ENCODE assay signal across 28 mouse cellular contexts in genomic region chr3:129641621-129642020, GRCm38 (mm10).
DNase-seq lines count a peak whose midpoint lies in the region; ATAC-seq and TF ChIP-seq lines count a peak whose summit lies in the region.
"Had no signal": no experiment of that assay in that cellular context is flagged by ENCODE, and none has a peak within 500 bp of the region (broad histone marks: within the 10 kb centered on the region; RNA-seq: fewer than 3 reads in every experiment).

No protein-coding gene starts in this region.

- 82% methylated on average over 7 of the region's 7 CpGs for WGBS in limb, embryonic 15.5 days

- peak overlapping the region; percentile 68; the same call in 1 of the 2 replicates for H3K27ac ChIP-seq in layer of hippocampus, adult 2 months
- H3K27ac ChIP-seq in cortical plate, adult 2 months (ENCODE audit: insufficient read depth, low read length): 0 out of 2 replicates have a peak overlapping the region, but pooled peaks have one; percentile 79
- H3K27ac ChIP-seq in limb, embryonic 15.5 days: peak overlapping the region; percentile 54; the same call in 1 of the 2 replicates
- H3K27ac ChIP-seq: forebrain, embryonic 10.5 days; forebrain, embryonic 15.5 days; heart, embryonic 13.5 days; liver, embryonic 15.5 days; neural tube, embryonic 12.5 days; stomach, postnatal 0 days had no signal

- DNase-seq in layer of hippocampus, adult 2 months (ENCODE audit: low spot score in 2 of 2): no peak
- DNase-seq in layer of hippocampus, adult 9-11 months: no peak
- peak; percentile 62 for DNase-seq in right cerebral cortex, adult 18-20 months
- no peak for DNase-seq in right cerebral cortex, postnatal 4 days
- DNase-seq: adrenal gland, postnatal 10 days; B cell, adult 2 months; cerebellum, adult 9-10 months; heart, postnatal 10 days; kidney, adult 9 months; kidney, postnatal 10 days; lung, embryonic 14.5 days; lung, postnatal 14 days; thymus, adult 18-20 months; thymus, postnatal 25 days had no signal

- no peak for ATAC-seq in limb, embryonic 15.5 days (ENCODE audit: insufficient number of reproducible peaks, low FRiP score, low TSS enrichment, low read depth)
- no peak for ATAC-seq in megakaryocyte-erythroid progenitor cell, adult 5-6 weeks (replicated peaks; ENCODE audit: low FRiP score, low TSS enrichment, poor library complexity, severe bottlenecking)
- ATAC-seq: forebrain, embryonic 15.5 days; intestine, postnatal 0 days had no signal

- peaks cover 16% of the 10 kb centered on the region for H3K4me1 ChIP-seq in cortical plate, adult 2 months (ENCODE audit: control insufficient read depth, insufficient read depth, low read length)
- H3K4me1 ChIP-seq in limb, embryonic 15.5 days: peaks cover 13% of the 10 kb centered on the region; the same call in 1 of the 2 replicates
- H3K4me1 ChIP-seq: liver, embryonic 15.5 days had no signal

- H3K4me3 ChIP-seq in layer of hippocampus, adult 2 months: no peak overlapping the region
- no peak overlapping the region for H3K4me3 ChIP-seq in cortical plate, adult 2 months (ENCODE audit: insufficient read depth, low read length)
- no peak overlapping the region for H3K4me3 ChIP-seq in limb, embryonic 15.5 days
- H3K4me3 ChIP-seq: embryonic facial prominence, embryonic 13.5 days; forebrain, embryonic 10.5 days; forebrain, embryonic 15.5 days; heart, embryonic 13.5 days; liver, embryonic 15.5 days; myocyte; neural tube, embryonic 12.5 days had no signal

- H3K36me3 ChIP-seq in limb, embryonic 15.5 days: no peaks in the 10 kb centered on the region
- H3K36me3 ChIP-seq: forebrain, embryonic 15.5 days; heart, embryonic 13.5 days; liver, embryonic 15.5 days; neural tube, embryonic 12.5 days had no signal

- no peak for TF ChIP-seq POLR2A in cortical plate, adult 2 months (IDR thresholded peaks at IDR 0.05; ENCODE audit: extremely low read depth, insufficient read depth, low read length)

- H3K4me2 ChIP-seq in limb, embryonic 15.5 days: no peak overlapping the region
- H3K4me2 ChIP-seq: embryonic facial prominence, embryonic 13.5 days; forebrain, embryonic 15.5 days; heart, embryonic 13.5 days; hindbrain, embryonic 14.5 days; liver, embryonic 15.5 days; lung, embryonic 14.5 days; midbrain, embryonic 11.5 days; neural tube, embryonic 12.5 days had no signal

- H3K9ac ChIP-seq in limb, embryonic 15.5 days: no peak overlapping the region
- H3K9ac ChIP-seq: embryonic facial prominence, embryonic 13.5 days; forebrain, embryonic 15.5 days; heart, embryonic 13.5 days; hindbrain, embryonic 14.5 days; liver, embryonic 15.5 days; lung, embryonic 14.5 days; neural tube, embryonic 12.5 days had no signal

- no peak for TF ChIP-seq CTCF in layer of hippocampus, adult 2 months (conservative IDR thresholded peaks at IDR 0.05)
- no peak for TF ChIP-seq CTCF in cortical plate, adult 2 months (IDR thresholded peaks at IDR 0.05; ENCODE audit: extremely low read depth, insufficient read depth, low read length)

- H3K9me3 ChIP-seq in limb, embryonic 15.5 days: no peaks in the 10 kb centered on the region
- H3K9me3 ChIP-seq: embryonic facial prominence, embryonic 13.5 days; forebrain, embryonic 10.5 days; forebrain, embryonic 15.5 days; heart, embryonic 13.5 days; liver, embryonic 15.5 days; neural tube, embryonic 12.5 days had no signal

- no peaks in the 10 kb centered on the region for H3K27me3 ChIP-seq in limb, embryonic 15.5 days
- H3K27me3 ChIP-seq: embryonic facial prominence, embryonic 13.5 days; forebrain, embryonic 15.5 days; heart, embryonic 13.5 days; liver, embryonic 15.5 days; neural tube, embryonic 12.5 days had no signal
